Mouse (Mus musculus): ENCODE results near the gene Slamf7. TPM values are rescaled to one million over a fixed set of nuclear protein-coding genes. Genes with fewer than 3 reads are reported as not detected.
A peak's percentile ranks its signal among the peaks of the same experiment; 100 is the strongest.
"Not testable (repeated sequence)": the region's sequence is repeated elsewhere in the genome, so short reads cannot be mapped to it uniquely, and the experiment has no call there.

The Slamf7 gene
- total RNA-seq (2022): under 1 TPM; 0.16 to 0.32 (median 0.28) TPM

DNA sequence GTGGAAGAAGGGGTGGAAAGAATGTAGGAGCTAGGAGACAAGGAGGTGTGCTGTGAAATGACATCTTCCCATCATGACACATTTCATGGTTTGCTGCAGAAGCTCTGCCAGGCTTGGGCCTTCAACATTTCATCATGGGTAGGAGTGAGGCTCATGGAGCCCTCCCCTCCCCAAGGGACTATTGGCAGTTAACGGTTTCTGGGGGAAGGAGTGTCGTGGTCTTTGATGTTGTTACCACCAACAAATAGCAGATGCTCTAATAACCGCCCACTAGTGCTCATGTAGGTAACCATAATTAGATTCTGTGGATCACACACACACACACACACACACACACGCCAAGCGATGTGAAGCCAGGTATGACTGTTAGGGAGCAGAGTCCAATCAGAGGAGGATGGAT lies at the start of gene Slamf7:
TSS of gene Slamf7 (minus strand) at position 302 of the 400 bp plus-strand sequence.
- DNase-seq (ENCODE audit: low spot score): no peak

DNA sequence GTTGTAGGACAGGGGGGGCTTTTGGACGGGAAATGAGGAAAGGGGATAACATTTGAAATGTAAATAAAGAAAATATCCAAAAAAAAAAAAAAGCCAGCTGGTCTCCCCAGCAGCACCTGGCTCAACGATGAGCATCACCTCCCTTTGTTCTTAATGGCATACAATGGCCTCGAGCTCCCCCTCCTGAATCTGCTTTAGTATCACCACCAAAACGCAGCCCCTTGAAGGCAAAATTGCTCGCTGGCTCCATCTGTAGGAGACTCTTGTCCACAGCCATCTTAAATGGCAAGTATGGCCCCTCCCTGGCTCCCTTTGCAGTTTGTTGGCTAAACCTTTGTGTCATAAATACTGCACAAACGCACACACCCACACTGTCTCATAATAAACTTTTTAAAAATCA lies 46.1 kb upstream of the Slamf7 start:
- no peak for DNase-seq (ENCODE audit: low spot score)

DNA sequence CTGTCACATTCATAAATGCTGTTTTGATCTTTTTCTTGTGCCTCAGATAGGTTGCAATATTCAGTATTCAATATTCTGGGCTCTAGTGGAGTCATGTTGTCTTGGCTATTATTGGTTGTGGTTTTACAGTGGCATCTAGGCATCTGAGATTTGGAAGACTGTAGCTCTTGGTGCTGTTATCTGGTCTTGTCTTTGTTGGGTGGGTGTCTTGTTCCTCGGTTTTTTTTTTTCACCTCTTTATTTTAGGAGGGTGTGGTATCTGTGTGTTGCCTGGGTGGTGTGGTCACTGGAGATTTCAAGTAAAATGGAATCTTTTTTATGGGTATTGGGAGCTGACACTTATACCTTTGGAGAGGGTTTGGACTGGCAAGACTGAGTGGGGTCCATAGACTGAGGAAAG lies 41.1 kb upstream of the Slamf7 start:
- DNase-seq (ENCODE audit: low spot score): no peak

DNA sequence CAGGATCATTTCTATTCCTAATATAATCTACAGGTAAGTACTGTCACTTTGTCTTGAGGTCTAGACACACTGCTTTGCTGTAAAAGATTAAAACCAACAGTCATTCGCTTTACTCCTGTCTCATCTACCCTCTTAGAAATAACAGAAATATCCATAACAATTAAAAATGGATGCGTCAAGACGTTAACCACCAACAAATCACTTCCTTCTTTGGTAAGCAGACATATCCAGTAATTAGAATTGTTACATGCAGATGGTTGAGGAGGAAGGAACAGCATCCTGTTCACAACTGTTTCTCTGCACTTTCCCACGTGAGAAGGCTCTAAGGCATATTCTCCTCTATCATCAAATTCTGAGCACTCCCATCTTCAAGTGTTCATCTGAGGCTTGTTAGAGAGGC lies 34.5 kb upstream of the Slamf7 start:
- no peak for DNase-seq (ENCODE audit: low spot score)

DNA sequence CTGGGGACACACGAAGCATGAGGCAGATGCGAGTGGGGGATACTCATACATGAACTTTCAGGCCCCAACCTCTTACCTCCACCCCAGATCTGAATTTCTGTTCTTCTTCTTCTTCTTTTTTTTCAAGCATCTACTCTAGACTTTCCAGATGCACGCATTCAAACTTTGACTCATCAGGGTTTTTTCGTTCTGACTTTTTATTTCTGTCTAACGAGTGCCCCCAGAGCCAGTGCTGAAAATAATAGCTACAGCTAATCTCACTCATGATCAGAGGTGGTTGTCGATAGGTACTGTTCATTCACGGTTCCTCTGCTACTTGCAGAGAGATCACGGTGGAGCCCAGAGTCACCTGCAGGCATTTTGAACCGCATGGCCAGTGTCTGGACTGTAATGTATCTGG lies 32.1 kb upstream of the Slamf7 start:
- no peak for DNase-seq (ENCODE audit: low spot score)

DNA sequence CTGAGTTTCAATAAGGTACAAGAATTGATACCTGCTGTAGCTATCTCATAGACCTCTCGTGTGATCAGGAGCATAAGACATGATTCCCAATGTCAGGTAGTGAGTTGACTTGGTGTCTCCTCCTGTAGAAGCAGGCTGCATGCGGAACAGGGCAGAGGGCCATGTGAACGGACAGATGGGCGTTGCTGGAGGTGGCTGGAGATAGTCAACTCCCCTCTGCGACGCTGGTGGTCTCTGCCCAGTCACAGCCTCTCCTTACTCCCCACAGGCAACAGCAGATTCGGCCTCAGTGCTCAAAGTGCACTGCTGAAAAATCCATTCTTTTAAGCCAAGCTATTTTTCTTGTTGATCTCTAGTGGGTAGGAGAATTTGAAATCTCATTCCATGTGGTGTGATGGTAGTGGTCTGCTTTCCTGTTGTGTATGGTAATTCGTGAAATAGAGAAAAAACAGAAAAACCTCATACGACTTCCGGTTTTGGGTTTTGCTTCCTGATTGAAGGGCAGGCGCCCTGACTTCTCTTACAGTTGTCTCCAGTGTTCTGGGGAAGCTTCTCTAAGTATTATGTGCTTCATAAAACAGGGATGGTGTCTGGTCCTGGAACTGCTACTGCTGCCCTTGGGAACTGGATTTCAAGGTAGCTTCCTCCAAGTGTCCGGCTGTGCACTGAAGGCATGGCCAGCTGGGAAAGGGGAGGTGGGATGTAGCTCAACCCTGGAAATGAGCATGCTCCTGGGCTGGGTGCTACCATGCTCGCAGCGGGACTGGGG lies 28.9 kb upstream of the Slamf7 start, which contains the start of gene Cd48:
TSS of gene Cd48 (plus strand) at position 479 of the 769 bp plus-strand sequence.
- DNase-seq (ENCODE audit: low spot score): no peak

DNA sequence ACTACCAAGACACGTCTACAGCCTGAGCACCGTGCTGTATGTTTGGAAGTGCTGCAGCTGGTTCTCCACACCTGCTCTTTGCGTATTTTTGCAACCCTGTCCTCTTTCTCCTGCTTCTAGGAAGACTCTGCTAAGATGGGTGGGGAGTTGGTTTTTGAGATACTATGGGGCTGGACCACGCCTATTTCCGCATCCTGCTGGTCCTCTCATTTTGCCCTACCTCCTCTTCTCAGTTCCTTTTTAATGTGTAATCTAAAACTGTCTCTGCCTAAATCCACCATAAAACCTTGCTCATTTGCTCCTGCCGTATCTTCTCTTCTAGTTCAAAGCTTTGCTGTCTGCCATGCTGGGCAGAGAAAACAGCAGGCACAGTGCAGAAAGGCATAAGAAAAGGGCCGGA lies 28.2 kb upstream of the Slamf7 start:
- DNase-seq (ENCODE audit: low spot score): no peak

DNA sequence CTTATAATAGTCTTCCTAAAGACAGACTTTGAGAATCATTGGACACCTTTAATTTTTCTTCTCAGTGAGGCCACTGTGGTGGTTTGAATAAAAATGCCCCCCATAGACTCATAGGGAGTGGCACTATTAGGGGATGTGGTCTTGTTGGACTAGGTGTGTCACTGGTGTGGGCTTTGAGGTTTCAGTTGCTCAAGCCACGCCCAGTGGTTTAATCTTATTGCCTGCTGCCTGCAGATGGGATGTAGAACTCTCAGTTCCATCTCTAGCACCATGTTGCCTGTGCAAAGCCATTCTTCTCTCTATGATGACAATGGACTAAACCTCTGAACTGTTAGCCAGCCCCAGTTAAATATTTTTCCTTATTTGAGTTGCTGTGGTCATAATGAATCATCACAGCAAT lies 24.9 kb upstream of the Slamf7 start:
- DNase-seq (ENCODE audit: low spot score): no peak

DNA sequence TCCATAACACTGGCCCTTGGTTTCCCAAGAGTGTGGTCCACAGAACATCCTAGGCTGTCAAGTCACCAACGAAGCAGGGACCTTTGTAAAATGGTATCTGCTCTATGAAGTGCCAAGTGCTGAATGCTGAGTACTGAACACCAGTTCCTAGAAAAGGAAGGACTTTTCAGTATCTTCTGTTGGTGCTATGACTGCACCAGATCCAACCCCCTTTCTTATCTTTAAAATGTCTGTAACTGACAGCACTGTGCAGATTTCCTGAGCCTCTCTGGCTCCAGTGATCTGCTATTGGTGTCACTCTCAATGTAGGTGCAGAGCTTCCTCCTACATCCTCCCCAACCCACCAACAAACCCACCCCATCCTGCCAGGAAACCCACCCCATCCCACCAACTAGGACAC lies 21.6 kb upstream of the Slamf7 start:
- DNase-seq (ENCODE audit: low spot score): no peak

DNA sequence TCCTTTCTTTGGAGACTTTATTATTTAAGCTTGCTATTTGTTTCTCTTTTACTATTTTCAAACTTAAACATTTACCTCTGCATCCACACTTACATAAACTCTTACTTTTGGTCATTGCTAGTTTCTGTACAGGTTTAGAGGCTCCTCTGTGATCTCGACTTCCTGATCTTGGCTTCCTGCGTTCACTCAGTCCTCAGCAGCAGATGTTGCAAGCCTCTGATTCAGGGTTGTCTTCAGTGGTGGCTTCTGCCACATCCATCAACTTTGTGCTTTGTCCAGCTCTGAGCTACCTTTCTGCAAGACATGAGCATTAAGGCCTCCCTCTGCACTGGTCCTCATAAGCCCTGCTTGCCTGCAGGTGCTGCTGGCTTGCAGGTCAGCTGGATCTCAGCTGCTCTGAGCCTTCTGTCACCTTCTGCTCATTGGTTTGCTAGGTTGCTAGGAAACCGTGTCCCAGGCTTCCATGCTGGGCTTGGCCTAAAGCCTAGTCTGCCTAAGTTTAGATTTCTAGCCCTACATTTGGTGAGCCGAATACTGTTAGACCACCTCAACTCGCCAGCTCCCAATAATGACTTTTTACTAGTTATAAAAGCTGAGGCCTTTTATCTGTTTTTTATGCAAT lies 20.1 kb upstream of the Slamf7 start:
- peak; percentile 26 for DNase-seq (ENCODE audit: low spot score)

DNA sequence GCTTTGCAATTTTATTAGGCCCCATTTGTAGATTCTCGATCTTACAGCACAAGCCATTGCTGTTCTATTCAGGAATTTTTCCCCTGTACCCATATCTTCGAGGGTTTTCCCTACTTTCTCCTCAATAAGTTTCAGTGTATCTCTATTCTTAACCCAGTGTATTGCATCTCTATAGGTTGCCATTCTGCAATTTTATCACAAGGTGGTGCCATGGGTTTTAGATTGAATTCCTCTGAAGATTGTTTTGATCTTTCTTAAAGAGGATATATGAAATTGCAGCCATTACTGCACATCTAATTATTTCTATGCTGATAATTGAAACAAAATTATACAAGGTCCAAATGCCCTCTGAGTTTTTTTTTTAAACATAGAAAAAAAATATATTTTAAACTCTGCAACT lies 19.6 kb upstream of the Slamf7 start:
- DNase-seq (ENCODE audit: low spot score): not testable (repeated sequence)

DNA sequence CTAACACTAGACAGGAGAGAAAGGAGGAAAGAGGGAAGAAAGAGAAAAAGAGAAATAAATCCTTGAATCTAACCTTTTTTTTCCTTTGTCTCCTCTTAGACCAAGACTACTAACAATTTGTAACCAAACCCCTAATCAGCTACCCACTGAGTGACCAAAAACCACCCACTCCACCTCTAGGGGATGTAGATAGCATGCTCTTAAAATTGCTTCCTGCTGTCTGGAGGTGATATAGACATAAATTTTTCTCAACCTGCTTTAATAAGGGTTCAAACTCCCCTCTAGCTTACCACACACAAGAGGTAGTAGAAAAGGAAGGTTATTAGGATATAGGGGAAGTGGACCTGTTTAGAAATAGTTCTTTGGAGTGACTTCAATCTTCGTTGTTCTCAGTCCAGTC lies 14.3 kb upstream of the Slamf7 start:
- DNase-seq (ENCODE audit: low spot score): no peak

DNA sequence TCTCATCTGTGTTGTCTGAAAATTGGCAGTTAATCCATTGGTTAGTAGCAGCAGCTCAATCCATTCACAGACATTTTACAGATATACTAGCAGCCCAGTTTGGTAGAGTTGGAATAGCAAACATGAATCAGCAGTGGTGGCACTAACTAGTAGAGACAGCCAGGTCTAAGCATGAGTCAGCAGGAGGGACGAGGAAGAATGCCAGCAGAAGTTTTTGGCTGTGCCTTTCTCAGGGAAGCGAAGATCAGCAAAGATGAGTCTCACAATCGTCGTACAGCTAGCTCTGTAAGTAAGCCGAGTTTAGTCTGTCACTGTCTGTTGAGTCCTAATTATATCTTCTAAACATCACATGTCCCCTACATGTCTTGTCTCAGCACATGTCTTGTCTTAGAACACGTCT lies 13.5 kb upstream of the Slamf7 start:
- no peak for DNase-seq (ENCODE audit: low spot score)

DNA sequence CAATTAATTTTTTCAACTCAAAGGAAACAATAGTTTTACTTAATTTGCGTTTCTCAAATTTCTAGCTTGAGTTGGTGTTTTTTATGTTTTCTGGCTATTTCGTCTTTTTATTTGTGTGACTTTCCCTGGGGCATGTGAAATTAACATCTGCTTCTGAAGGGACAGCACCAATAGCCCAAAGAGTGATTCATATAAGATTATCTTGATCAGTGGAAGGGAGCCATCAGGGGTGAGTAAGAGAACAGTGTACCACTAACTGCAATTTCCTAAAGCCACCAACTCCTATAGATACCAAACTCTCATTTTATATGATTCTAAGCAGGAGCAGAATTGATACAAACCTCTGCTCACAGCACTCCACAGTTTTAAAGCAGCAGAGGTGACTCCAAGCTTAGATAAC lies 10.9 kb upstream of the Slamf7 start:
- DNase-seq (ENCODE audit: low spot score): no peak

DNA sequence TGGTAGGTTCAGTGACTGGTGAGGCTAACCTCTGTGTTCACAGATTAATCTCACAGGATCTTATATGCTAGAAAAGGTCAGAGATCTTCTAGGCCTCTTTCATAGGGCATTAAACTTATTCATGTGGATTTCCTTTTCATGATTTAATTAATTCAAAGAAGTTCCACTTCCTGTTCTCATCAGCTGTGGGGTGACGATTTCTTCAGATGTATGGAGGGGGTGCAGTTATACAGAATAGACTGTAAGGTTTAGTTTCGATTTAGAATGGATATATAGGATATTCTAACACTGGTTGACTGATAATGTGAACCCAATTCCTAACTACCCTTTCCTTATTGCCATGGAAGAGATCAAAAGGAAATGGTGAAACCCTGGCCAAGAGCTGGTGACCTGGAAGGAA lies 8.6 kb upstream of the Slamf7 start:
- no peak for DNase-seq (ENCODE audit: low spot score)

DNA sequence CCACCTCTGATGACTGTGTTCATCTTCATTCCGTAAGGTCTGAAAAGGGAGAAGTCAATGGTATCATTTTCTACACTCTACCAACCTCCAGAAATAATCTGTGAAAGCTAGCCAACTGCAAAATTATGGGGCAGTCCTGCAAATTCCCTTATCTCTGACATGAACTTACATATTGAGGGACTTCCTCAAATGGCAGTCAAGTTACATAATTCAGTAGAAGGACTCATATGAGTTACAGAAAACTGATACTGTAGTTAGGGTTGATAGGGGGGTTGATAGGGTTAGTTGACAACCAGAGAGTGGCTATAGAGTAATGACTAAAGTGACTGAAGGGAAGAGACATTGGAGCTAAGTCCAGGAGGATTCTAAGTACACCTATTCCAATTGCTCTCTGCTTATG lies 7.6 kb upstream of the Slamf7 start:
- DNase-seq (ENCODE audit: low spot score): no peak

DNA sequence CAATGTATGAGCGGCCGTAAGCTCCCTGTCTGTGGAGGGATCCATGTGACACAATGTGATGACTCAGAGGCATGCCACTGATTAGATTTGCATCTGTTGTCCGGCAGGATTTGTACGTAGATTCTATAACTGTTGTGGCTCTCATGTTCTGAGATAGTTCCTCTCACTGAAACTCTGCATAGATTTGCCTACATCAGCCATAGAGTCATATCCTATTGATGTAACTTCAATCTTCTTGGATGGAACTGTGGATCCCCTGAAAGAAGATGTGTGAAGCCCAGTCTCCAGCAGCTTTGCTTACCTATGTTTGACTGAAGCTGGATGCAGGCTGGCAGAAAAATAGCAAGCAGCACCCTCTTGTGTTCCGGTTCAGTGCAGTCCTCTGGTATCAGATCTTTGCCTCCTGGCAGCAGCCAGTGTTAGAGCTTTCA lies 5.7 kb upstream of the Slamf7 start:
- DNase-seq (ENCODE audit: low spot score): no peak

DNA sequence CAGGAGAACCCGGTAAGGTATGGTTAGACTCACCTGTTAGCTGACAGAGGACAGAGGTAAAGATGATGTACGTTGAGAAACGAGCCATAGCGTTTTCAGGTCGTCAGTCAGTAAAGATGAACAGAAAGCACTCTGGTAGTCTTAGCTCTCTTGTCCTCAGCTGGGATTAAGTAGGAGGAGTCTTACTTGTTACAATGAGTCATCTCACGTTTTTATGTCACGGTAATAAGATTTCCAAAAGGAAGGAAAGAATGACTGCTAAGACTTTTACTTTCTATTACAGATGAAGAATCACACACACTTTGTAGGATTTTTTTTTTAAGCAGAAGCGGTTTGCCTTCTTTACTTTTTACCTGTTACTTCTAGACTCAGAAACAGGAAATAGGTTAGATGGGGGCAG lies 4.0 kb downstream of the Slamf7 start:
- no peak for DNase-seq (ENCODE audit: low spot score)

DNA sequence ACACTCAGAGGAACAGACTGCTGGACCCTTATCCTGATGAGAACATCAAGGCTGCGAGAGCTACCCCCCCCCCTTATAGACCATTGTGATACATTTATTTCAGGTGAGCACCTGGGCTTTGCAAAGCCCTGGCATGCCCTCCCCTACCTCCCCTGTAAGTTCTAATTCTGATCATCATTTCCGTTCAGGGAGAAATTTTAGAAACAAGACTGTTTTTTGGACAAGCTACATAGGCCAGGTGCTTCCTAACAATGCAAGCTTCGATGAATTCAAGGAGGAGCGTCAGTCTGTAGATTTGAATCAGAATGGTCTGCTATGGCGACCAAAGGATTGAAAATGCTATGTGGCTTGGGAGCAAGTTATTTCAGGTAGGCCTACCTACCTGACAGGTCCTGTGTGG lies 5.1 kb downstream of the Slamf7 start:
- no peak for DNase-seq (ENCODE audit: low spot score)

DNA sequence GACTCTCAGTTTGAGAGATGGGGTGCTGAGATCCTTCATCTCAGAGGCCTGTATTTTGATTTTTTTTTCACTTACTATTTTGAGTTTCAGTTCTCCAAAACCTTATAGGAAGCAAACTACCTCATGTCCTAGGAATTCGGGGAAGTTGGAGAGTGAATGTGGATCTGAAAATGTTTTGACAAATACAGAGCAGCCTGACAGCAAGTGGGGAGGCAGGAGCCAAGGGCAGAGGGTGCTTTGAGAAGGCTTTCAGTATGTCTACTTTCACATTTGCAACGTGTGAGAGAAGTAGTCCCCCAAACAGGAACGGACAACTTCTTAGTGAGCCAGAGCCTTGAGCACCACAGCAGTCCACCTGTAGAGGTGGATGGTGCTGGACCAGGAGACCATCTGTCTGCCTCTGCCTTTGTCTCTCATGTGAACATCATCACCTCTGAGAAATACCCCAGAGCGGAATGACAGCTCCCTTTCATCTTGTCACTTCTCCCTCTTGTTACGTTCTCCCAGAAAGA lies 6.3 kb downstream of the Slamf7 start:
- no peak for DNase-seq (ENCODE audit: low spot score)

DNA sequence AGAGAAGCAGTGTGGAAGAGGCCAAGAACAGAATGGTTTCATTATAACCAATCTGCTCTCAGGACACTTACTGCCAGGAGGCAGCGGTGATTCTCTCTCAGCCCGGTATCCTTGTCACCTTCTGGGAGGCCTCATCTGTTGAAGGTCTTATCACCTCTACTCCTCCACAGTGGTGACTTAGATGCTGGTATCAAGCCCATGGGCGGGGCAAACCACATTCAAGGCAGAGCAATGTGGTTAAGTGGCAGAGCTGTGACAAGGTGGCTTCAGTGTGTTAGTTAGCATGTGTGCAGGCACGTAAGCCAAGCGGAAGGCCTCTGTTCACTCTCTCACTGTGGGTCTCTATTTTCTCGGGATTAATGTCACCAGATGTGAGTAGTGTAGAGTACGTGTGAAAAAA lies 9.2 kb downstream of the Slamf7 start:
- no peak for DNase-seq (ENCODE audit: low spot score)

DNA sequence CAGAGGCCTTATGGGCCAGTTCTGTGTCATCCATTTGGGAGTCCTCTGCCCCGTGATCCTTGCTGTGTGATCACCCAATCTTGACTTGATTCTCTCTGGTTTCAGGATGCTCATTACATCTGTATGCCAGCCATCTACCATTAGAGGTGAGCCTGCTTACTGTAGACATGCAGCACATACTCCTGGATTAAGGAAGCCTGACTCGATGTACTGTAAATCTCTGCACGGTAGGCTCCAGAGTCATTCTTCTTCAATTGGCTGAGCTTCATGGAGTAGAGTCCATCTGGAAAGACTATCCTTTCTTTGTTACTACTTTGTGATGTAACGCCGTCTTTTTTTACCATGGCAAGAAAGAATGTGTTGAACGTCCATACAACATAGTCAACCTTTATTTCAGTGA lies 12.0 kb downstream of the Slamf7 start:
- DNase-seq (ENCODE audit: low spot score): no peak

DNA sequence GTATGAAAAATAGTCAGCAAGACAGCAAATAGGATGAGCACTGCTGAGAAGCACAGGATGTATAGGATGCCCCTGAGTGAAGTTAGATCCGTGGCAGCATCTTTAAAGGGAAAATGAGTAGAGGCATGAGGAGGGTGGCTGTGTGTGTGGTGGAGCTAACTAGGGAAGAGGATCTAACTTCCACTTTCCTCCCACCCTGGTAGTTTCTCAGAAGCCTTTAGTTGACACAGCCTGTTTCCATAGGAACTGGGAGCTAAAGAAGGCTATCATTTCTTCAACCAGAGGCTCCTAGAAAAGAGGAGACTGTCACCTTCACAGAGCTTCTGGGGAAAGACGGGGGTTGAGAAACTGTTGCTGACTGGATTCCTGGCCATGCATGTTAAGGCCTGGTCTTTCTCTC lies 14.1 kb downstream of the Slamf7 start:
- DNase-seq (ENCODE audit: low spot score): no peak
